Mouse (Mus musculus) embryonic facial prominence, embryonic 12.5 days (tissue): ENCODE data around the gene Gpr25. TPM values are rescaled to one million over a fixed set of nuclear protein-coding genes. Genes with fewer than 3 reads are reported as not detected.
A peak's percentile ranks its signal among the peaks of the same experiment; 100 is the strongest.

ENCODE experiments used
- ATAC-seq: fragments of 200-750 bp; cut with Nextera tagmentation; 2 replicates; pipeline ENCODE4 v1.8.0; 2017; ENCODE audit not compliant: insufficient number of reproducible peaks, insufficient read depth, low FRiP score, low TSS enrichment
- H3K27ac ChIP-seq: fragments of 300-500 bp; sonication (generic); 2 replicates; pipeline ENCODE4 v1.5.1; 2016; ENCODE audit warnings: mild to moderate bottlenecking
- H3K27me3 ChIP-seq: fragments of 300-500 bp; sonication (generic); 2 replicates; pipeline ENCODE4 v1.6.1; 2016; ENCODE audit warnings: mild to moderate bottlenecking, moderate library complexity
- H3K36me3 ChIP-seq: fragments of 300-500 bp; sonication (generic); 2 replicates; pipeline ENCODE4 v1.6.1; 2016; ENCODE audit warnings: mild to moderate bottlenecking
- H3K4me1 ChIP-seq: fragments of 300-500 bp; sonication (generic); 2 replicates; pipeline ENCODE4 v1.6.1; 2016
- H3K4me2 ChIP-seq: fragments of 300-500 bp; sonication (generic); replicated peaks from 2 replicates; pipeline ENCODE4 v1.6.1; 2016; ENCODE audit warnings: mild to moderate bottlenecking, moderate library complexity
- H3K4me3 ChIP-seq: fragments of 300-500 bp; sonication (generic); 2 replicates; pipeline ENCODE4 v1.5.1; 2016; ENCODE audit warnings: mild to moderate bottlenecking
- H3K9ac ChIP-seq: fragments of 300-500 bp; sonication (generic); 2 replicates; pipeline ENCODE4 v1.6.1; 2016; ENCODE audit warnings: mild to moderate bottlenecking, moderate library complexity
- H3K9me3 ChIP-seq: fragments of 300-500 bp; sonication (generic); 2 replicates; pipeline ENCODE4 v1.6.1; 2016; ENCODE audit warnings: mild to moderate bottlenecking, moderate library complexity
- WGBS: fragments of 180-500 bp; shearing (Covaris S2); methylation state at CpG from one replicate; pipeline ENCODE4 v1.1.7; 2016; 5-methylcytosine and 5-hydroxymethylcytosine counted together
- polyA plus RNA-seq: library from polyadenylated mRNA; unstranded; fragments of >200 nt; fragmentation: Nextera tagmentation; extraction: Ambion mirVana; gene quantifications from 2 replicates; pipeline ENCODE4 v1.2.1, GENCODE M21; 2016

Gene Gpr25
- polyA plus RNA-seq, 1 experiment from 2014 or later = not detected

GRCm38 (mm10) chr1:136232986-136233790, 27.5 kb downstream of the Gpr25 start:
- no peaks in the 10 kb centered on the region for H3K9me3 ChIP-seq
- H3K27ac ChIP-seq = peak overlapping the region; percentile 80
- ATAC-seq = no peak
- H3K36me3 ChIP-seq = no peaks in the 10 kb centered on the region
- peak overlapping the region; percentile 68 for H3K4me3 ChIP-seq
- peaks cover 37% of the 10 kb centered on the region for H3K4me1 ChIP-seq
- H3K27me3 ChIP-seq = no peaks in the 10 kb centered on the region
- WGBS = under 1% methylated on average over 23 of the region's 23 CpGs
- peak overlapping the region; percentile 67 for H3K9ac ChIP-seq
- H3K4me2 ChIP-seq = peak overlapping the region; percentile 81

GRCm38 (mm10) chr1:136232285-136232926, 28.3 kb downstream of the Gpr25 start:
- peak overlapping the region; percentile 68 for H3K4me3 ChIP-seq
- WGBS = under 1% methylated on average over 9 of the region's 9 CpGs
- H3K36me3 ChIP-seq = 0 out of 2 replicates have a peak, but pooled peaks cover 5% of the 10 kb centered on the region
- H3K4me2 ChIP-seq = peak overlapping the region; percentile 81
- peaks cover 42% of the 10 kb centered on the region for H3K4me1 ChIP-seq
- peak overlapping the region; percentile 80 for H3K27ac ChIP-seq
- H3K9me3 ChIP-seq = no peaks in the 10 kb centered on the region
- ATAC-seq = no peak
- no peaks in the 10 kb centered on the region for H3K27me3 ChIP-seq
- peak overlapping the region; percentile 67 for H3K9ac ChIP-seq

- Histone ChIP-seq H3K9me3 (no peaks in the 10 kb centered on the region), H3K9ac (peak overlapping the region; percentile 59), H3K4me3 (peak overlapping the region; percentile 68), H3K4me2 (peak overlapping the region; percentile 81), H3K27ac (peak overlapping the region; percentile 58), H3K27me3 (no peaks in the 10 kb centered on the region), H3K36me3 (peaks cover 13% of the 10 kb centered on the region), H3K4me1 (peaks cover 42% of the 10 kb centered on the region)
- 2% methylated on average over 6 of the region's 6 CpGs for WGBS
- no peak for ATAC-seq
Observed at GRCm38 (mm10) chr1:136231596-136231995, 29.1 kb downstream of the Gpr25 start.

- Histone ChIP-seq H3K36me3 (peaks cover 27% of the 10 kb centered on the region), H3K27me3 (no peaks in the 10 kb centered on the region), H3K4me2 (peak overlapping the region; percentile 81), H3K4me3 (peak overlapping the region; percentile 20; the same call in 1 of the 2 replicates), H3K27ac (peak overlapping the region; percentile 72), H3K4me1 (peaks cover 42% of the 10 kb centered on the region), H3K9ac (peak overlapping the region; percentile 33; the same call in 1 of the 2 replicates), H3K9me3 (no peaks in the 10 kb centered on the region)
- 23% methylated on average over 11 of the region's 11 CpGs for WGBS
- ATAC-seq = no peak
Observed at GRCm38 (mm10) chr1:136230201-136230600, 30.5 kb downstream of the Gpr25 start.

GRCm38 (mm10) chr1:136229040-136229373, 31.7 kb downstream of the Gpr25 start:
- no peak for ATAC-seq
- WGBS = 19% methylated on average over 6 of the region's 6 CpGs
- no peak overlapping the region for H3K9ac ChIP-seq
- H3K27ac ChIP-seq = no peak overlapping the region; the same call in 1 of the 2 replicates
- H3K4me1 ChIP-seq = peaks cover 42% of the 10 kb centered on the region
- no peak overlapping the region for H3K4me3 ChIP-seq
- H3K9me3 ChIP-seq = no peaks in the 10 kb centered on the region
- no peaks in the 10 kb centered on the region for H3K27me3 ChIP-seq
- H3K4me2 ChIP-seq = peak overlapping the region; percentile 7; the same call in 1 of the 2 replicates
- H3K36me3 ChIP-seq = peaks cover 39% of the 10 kb centered on the region

GRCm38 (mm10) chr1:136228328-136229039, 32.2 kb downstream of the Gpr25 start:
- H3K9me3 ChIP-seq = no peaks in the 10 kb centered on the region
- no peak overlapping the region for H3K4me3 ChIP-seq
- no peak overlapping the region for H3K9ac ChIP-seq
- no peaks in the 10 kb centered on the region for H3K27me3 ChIP-seq
- H3K4me2 ChIP-seq = peak overlapping the region; percentile 7
- H3K36me3 ChIP-seq = peaks cover 44% of the 10 kb centered on the region
- WGBS = 20% methylated on average over 13 of the region's 13 CpGs
- no peak for ATAC-seq
- no peak overlapping the region; the same call in 1 of the 2 replicates for H3K27ac ChIP-seq
- peaks cover 42% of the 10 kb centered on the region for H3K4me1 ChIP-seq

GRCm38 (mm10) chr1:136227870-136228269, 32.8 kb downstream of the Gpr25 start:
- 76% methylated on average over 4 of the region's 4 CpGs for WGBS
- Histone ChIP-seq H3K4me1 (peaks cover 42% of the 10 kb centered on the region), H3K36me3 (peaks cover 48% of the 10 kb centered on the region)

GRCm38 (mm10) chr1:136226626-136227025, 34.0 kb downstream of the Gpr25 start:
- H3K4me3 ChIP-seq = no peak overlapping the region
- no peaks in the 10 kb centered on the region for H3K9me3 ChIP-seq
- H3K27ac ChIP-seq = no peak overlapping the region
- H3K4me2 ChIP-seq = no peak overlapping the region
- no peak overlapping the region for H3K9ac ChIP-seq
- H3K4me1 ChIP-seq = peaks cover 39% of the 10 kb centered on the region
- H3K27me3 ChIP-seq = no peaks in the 10 kb centered on the region
- peaks cover 52% of the 10 kb centered on the region for H3K36me3 ChIP-seq
- ATAC-seq = no peak
- 95% methylated on average over 8 of the region's 8 CpGs for WGBS

More at GRCm38 (mm10) chr1:136227870-136228269, 32.8 kb downstream of the Gpr25 start:
- Histone ChIP-seq H3K9me3 (no peaks in the 10 kb centered on the region), H3K27me3 (no peaks in the 10 kb centered on the region), H3K27ac (no peak overlapping the region), H3K9ac (no peak overlapping the region), H3K4me2 (peak overlapping the region; percentile 7; the same call in 1 of the 2 replicates), H3K4me3 (no peak overlapping the region)
- ATAC-seq = no peak

- Histone ChIP-seq H3K36me3 (peaks cover 60% of the 10 kb centered on the region), H3K27me3 (no peaks in the 10 kb centered on the region), H3K4me1 (peaks cover 31% of the 10 kb centered on the region), H3K9me3 (no peaks in the 10 kb centered on the region), H3K9ac (no peak overlapping the region), H3K4me3 (no peak overlapping the region), H3K27ac (no peak overlapping the region), H3K4me2 (no peak overlapping the region)
- ATAC-seq = no peak
- 94% methylated on average over 8 of the region's 8 CpGs for WGBS
Observed at GRCm38 (mm10) chr1:136225846-136226245, 34.8 kb downstream of the Gpr25 start.

GRCm38 (mm10) chr1:136223758-136224342, 36.8 kb downstream of the Gpr25 start:
- peaks cover 11% of the 10 kb centered on the region for H3K4me1 ChIP-seq
- no peaks in the 10 kb centered on the region for H3K9me3 ChIP-seq
- H3K27me3 ChIP-seq = no peaks in the 10 kb centered on the region
- H3K9ac ChIP-seq = no peak overlapping the region
- H3K27ac ChIP-seq = no peak overlapping the region
- no peak overlapping the region for H3K4me2 ChIP-seq
- peaks cover 79% of the 10 kb centered on the region for H3K36me3 ChIP-seq
- no peak overlapping the region for H3K4me3 ChIP-seq
- WGBS = 87% methylated on average over 10 of the region's 10 CpGs
- no peak for ATAC-seq

GRCm38 (mm10) chr1:136222386-136222785, 38.3 kb downstream of the Gpr25 start:
- Histone ChIP-seq H3K4me1 (no peaks in the 10 kb centered on the region), H3K9ac (no peak overlapping the region), H3K27ac (no peak overlapping the region), H3K9me3 (no peaks in the 10 kb centered on the region), H3K4me3 (no peak overlapping the region), H3K4me2 (no peak overlapping the region), H3K36me3 (peaks cover 88% of the 10 kb centered on the region), H3K27me3 (no peaks in the 10 kb centered on the region)
- ATAC-seq = no peak
- WGBS = 87% methylated on average over 10 of the region's 10 CpGs
